Mouse (Mus musculus): ENCODE measurements around the gene Nup98. TPM values are rescaled to one million over a fixed set of nuclear protein-coding genes. Genes with fewer than 3 reads are reported as not detected.

Nup98 gene
- total RNA-seq, 2 experiments from 2014 or later = 29.0 to 32.5 TPM

DNA sequence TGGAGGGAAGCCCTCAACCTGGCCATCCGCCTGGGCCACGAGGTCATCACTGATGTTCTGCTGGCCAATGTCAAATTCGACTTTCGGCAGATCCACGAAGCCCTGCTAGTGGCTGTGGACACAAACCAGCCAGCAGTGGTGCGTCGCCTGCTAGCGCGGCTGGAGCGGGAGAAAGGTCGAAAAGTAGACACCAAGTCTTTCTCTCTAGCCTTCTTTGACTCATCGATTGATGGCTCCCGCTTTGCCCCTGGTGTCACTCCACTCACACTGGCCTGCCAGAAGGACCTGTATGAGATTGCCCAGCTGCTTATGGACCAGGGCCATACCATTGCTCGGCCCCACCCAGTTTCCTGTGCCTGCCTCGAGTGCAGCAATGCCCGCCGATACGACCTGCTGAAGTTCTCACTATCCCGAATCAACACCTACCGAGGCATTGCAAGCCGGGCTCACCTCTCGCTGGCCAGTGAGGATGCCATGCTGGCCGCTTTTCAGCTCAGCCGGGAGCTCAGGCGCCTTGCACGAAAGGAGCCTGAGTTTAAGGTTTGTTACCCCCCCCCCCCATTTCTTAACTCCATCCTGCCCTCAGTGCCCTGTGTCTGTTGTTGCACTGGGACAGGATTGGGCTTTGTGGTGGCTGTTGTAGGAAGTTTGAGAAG lies 125.8 kb downstream of the Nup98 start:
- DNase-seq (ENCODE audit: low spot score) = no peak
- intact Hi-C loops (cut with DNase I) = no loop called here

DNA sequence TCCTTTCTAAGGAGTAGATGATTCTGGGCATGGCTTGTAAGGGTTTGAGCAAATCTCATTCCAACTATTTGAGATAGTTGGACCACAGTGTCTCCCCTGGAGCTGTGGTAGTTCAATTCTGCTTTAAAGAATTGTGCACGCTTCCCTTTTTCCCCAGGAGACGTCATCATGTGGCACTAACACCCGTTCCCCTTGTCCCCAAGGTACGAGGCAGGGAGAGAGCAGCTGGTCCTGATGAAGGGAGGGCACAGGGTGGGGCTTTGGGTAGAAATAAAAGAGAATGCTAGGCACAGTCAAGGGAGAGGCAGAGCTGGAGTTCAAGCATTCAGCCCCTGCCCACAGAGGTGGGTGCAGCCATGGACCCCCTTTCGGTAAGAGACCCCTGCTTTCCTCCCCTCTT lies 127.2 kb downstream of the Nup98 start, which contains the start of gene Trpc2:
Gene Trpc2 (plus strand): TSS at position 301 of the 400 bp plus-strand sequence.
- intact Hi-C loops (cut with DNase I) = no loop called here
- DNase-seq (ENCODE audit: low spot score) = no peak

DNA sequence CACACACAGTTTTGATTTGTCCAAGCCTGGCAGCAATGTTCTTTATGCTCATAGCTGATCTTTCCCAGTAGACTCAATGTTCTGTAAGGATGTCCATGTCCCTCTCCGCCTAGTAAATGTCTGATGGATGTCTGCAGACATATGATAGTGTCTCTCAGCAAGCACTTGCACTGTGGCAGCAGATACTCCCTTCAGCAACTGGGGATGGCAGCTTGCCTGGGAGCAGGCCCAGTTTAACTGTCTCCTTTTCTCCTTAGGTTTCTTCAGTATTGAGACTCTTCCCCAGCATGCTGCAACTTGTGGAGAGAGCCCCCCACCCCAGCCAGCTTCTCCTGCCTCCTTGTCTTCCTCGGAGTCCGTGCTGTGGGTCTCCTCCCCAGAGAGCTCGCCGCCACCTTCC lies 128.2 kb downstream of the Nup98 start:
- DNase-seq (ENCODE audit: low spot score) = no peak
- intact Hi-C loops (cut with DNase I) = no loop called here

DNA sequence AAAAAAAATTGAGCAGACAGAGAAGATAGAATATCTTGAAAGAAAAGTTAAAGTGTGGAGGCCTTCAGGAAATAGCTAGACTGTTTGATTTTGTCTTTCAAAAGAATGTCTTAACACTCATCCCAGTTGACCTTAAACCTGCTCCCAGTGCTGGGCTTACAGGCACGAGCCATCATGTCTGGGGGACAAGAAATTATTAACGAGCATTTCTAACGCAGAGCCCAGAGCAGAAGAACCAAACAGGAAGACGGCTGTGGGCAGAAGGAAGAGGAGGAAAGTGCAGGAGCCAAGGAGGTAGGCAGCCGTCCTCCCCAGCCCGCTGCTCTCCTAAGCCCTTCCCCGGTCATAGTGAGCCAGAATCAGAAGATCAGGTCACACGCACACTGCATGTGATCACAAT lies 129.7 kb downstream of the Nup98 start:
- DNase-seq (ENCODE audit: low spot score) = no peak
- intact Hi-C loops (cut with DNase I) = no loop called here

DNA sequence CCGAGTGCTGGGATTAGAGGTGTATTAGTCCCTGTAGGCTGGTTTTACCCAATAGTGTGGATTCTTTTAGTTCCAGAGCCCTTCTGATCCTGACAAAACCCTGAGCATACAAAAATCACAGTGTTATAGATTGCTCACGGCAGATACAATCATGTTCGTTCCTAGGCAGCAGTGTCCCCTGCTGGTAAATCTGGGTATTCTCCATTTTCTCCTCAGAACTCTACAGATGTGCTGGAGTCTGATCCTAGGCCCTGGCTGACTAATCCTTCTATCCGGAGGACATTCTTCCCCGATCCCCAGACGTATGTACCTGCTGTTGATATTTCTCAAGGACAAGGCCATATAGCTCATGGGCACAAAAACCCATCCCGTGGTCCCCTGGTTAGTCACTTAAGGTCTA lies 131.5 kb downstream of the Nup98 start:
- DNase-seq (ENCODE audit: low spot score) = no peak
- intact Hi-C loops (cut with DNase I) = loop anchor here (2.0 to 5.0 kb wide), 4 partner anchors 80 to 426 kb away; no protein-coding TSS in a partner anchor

DNA sequence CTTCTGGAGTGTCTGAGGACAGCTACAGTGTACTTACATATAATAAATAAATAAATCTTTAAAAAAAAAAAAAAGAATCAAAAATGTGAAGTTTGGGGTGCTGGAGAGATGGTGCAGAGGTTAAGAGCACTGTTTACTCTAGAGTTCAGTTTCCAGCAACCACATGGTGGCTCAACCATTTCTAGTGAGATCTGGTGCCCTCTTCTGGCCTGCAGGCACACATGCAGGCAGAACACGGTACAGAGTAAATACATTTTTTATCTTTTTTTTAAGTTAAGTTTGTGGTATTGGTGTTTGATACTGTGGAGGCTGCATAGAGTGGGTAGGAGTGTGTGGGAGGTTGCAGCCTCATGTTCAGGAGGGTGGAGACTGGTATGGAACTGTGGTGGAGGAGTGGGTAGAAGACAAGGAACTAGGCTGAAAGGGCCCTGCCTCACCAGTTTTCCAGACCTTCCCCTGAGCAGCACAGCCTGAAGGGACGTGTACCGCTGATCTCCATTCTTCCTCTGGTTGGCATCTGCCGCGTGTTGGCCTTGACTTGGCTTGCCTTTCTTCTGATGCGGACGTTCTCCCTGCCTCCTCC lies 133.2 kb downstream of the Nup98 start:
- DNase-seq (ENCODE audit: low spot score) = no peak
- intact Hi-C loops (cut with DNase I) = loop anchor here (5.0 kb wide), 3 partner anchors 160 to 425 kb away; no protein-coding TSS in a partner anchor

Other genes with a start within 250 kb of the Nup98 start
- gene Il18bp, start 191.5 kb downstream of the Nup98 start, total RNA-seq (2021) = 1 to 10 TPM; 6.5 to 6.8 TPM
- gene Rnf121, start 144.7 kb downstream of the Nup98 start, total RNA-seq (2021) = 10 to 100 TPM; 20.9 to 22.8 TPM
- 1 to 10 TPM; 9.4 to 9.6 TPM for gene Xndc1, start 144.7 kb downstream of the Nup98 start, total RNA-seq (2021)
- gene Xntrpc, start 144.5 kb downstream of the Nup98 start, total RNA-seq (2021) = under 1 TPM; 0.91 to 0.92 TPM
- under 1 TPM; 0.11 to 0.47 TPM for gene Trpc2, start 127.1 kb downstream of the Nup98 start, total RNA-seq (2021)
- 100 to 1,000 TPM; 203 to 252 TPM for gene Art1, start 108.4 kb downstream of the Nup98 start, total RNA-seq (2021)
- 10 to 100 TPM; 10.5 to 14.3 TPM for gene Art5, start 100.7 kb downstream of the Nup98 start, total RNA-seq (2021)
- not detected for gene Chrna10, start 93.3 kb downstream of the Nup98 start, total RNA-seq (2021)
- gene Pgap2, start within 50 bp of the Nup98 start, total RNA-seq (2021) = 10 to 100 TPM; 58.8 to 68.0 TPM
- gene Rhog, start 45.9 kb upstream of the Nup98 start, total RNA-seq (2021) = 10 to 100 TPM; 24.8 to 30.5 TPM
- 10 to 100 TPM; 21.6 to 21.8 TPM for gene Stim1, start 57.6 kb upstream of the Nup98 start, total RNA-seq (2021)
- 10 to 100 TPM in 1 of 2 experiments, 1 to 10 TPM in 1; 8.4 to 11.5 TPM for gene Rrm1, start 231.5 kb upstream of the Nup98 start, total RNA-seq (2021)

Data from heart, postnatal 25 days (tissue).